29 mouse cellular contexts compared by ENCODE assay signal in the genomic region with DNA sequence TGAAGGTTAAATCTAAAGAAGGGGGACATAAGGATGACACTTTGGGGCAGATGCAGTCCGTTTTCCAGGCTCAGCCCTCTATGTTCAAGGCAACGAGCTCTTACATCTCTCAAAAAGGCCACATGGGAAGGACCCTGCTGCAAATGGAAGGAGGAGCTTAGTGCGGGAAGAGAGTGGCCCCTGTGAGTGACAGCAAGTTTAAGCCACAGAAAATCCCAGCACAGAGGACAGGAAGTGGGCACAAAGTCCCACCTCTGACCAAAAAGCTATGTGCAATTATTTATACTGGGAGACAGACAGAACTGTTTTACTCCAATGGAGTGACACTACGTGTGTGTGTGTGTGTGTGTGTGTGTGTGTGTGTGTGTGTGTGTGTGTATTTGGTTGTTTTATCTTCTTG.
"Had no signal": no experiment of that assay in that cellular context is flagged by ENCODE, and none has a peak within 500 bp of the region (broad histone marks: within the 10 kb centered on the region; RNA-seq: fewer than 3 reads in every experiment).

No protein-coding gene starts in this region.

- H3K36me3 ChIP-seq: heart, embryonic 13.5 days; heart, embryonic 15.5 days; hindbrain, embryonic 10.5 days; hindbrain, embryonic 12.5 days; intestine, embryonic 15.5 days; kidney, embryonic 15.5 days; limb, embryonic 10.5 days; limb, embryonic 12.5 days had no signal

- H3K4me3 ChIP-seq: gastrocnemius, adult 2 months; heart, adult 2 months; heart, embryonic 13.5 days; heart, embryonic 15.5 days; hindbrain, embryonic 10.5 days; hindbrain, embryonic 12.5 days; intestine, embryonic 15.5 days; kidney, embryonic 15.5 days; limb, embryonic 10.5 days; limb, embryonic 12.5 days had no signal

- H3K27me3 ChIP-seq: hindbrain, embryonic 12.5 days had no signal

- H3K9ac ChIP-seq: heart, embryonic 13.5 days; heart, embryonic 15.5 days; hindbrain, embryonic 12.5 days; hindbrain, embryonic 14.5 days; intestine, embryonic 15.5 days; kidney, embryonic 15.5 days; limb, embryonic 12.5 days had no signal

- H3K4me2 ChIP-seq: heart, embryonic 11.5 days; heart, embryonic 13.5 days; heart, embryonic 15.5 days; hindbrain, embryonic 12.5 days; hindbrain, embryonic 14.5 days; intestine, embryonic 15.5 days; kidney, embryonic 15.5 days; limb, embryonic 12.5 days; liver, embryonic 11.5 days had no signal

- ATAC-seq: hindbrain, embryonic 16.5 days; inflammation-experienced regulatory T-cells, adult 6 months; intestine, embryonic 15.5 days; intestine, postnatal 0 days had no signal

- H3K9me3 ChIP-seq: heart, embryonic 13.5 days; heart, embryonic 15.5 days; hindbrain, embryonic 10.5 days; hindbrain, embryonic 12.5 days; intestine, embryonic 15.5 days; kidney, embryonic 15.5 days; limb, embryonic 10.5 days; limb, embryonic 12.5 days had no signal

- DNase-seq: gastrocnemius, adult 2 months; gastrocnemius, postnatal 10 days; gastrocnemius, postnatal 25 days; heart, adult 11 months; heart, adult 2 months; heart, postnatal 14 days; heart, postnatal 36 days; kidney, adult 2 months; kidney, adult 9 months; kidney, postnatal 14 days; kidney, postnatal 36 days; layer of hippocampus, adult 9-11 months; layer of hippocampus, postnatal 36 days; liver had no signal

- H3K27ac ChIP-seq: gastrocnemius, adult 2 months; heart, adult 2 months; heart, embryonic 13.5 days; heart, embryonic 15.5 days; hindbrain, embryonic 10.5 days; hindbrain, embryonic 12.5 days; hindbrain, embryonic 14.5 days; intestine, embryonic 15.5 days; kidney, embryonic 15.5 days; kidney, postnatal 0 days; limb, embryonic 10.5 days; limb, embryonic 12.5 days had no signal

- H3K4me1 ChIP-seq: heart, embryonic 13.5 days; heart, embryonic 15.5 days; hindbrain, embryonic 10.5 days; hindbrain, embryonic 12.5 days; intestine, embryonic 15.5 days; kidney, embryonic 15.5 days had no signal
